Mouse (Mus musculus) midbrain, postnatal 0 days (tissue): ENCODE data around the gene Trim6. TPM values are rescaled to one million over a fixed set of nuclear protein-coding genes. Genes with fewer than 3 reads are reported as not detected.

Experiments used
- polyA plus RNA-seq: library from polyadenylated mRNA; unstranded; fragments of >200 nt; fragmentation: Nextera tagmentation; extraction: Ambion mirVana; gene quantifications from 2 replicates; pipeline ENCODE4 v1.2.1, GENCODE M21; 2015
- total RNA-seq: library from RNA; depleted of rRNA; stranded (reverse); fragments of >200 nt; gene quantifications from 2 replicates; pipeline ENCODE4 v1.2.3, GENCODE M21; 2014; rRNA removed

Gene Trim6
- total and polyA plus RNA-seq, 2 experiments from 2014 or later = 0.11 to 0.49 TPM

Other genes starting within 250 kb of the Trim6 start
- not detected in 2 replicates for gene Olfr635, start 247.6 kb upstream of the Trim6 start, total RNA-seq
- gene Olfr635, start 247.6 kb upstream of the Trim6 start, polyA plus RNA-seq = 0.01 TPM in 1 of 2 replicates, not detected in the other
- not detected in 2 replicates for gene Olfr638, start 220.0 kb upstream of the Trim6 start, total RNA-seq
- not detected in 2 replicates for gene Olfr638, start 220.0 kb upstream of the Trim6 start, polyA plus RNA-seq
- 0.14 TPM in 1 of 2 replicates, not detected in the other for gene Olfr639, start 201.5 kb upstream of the Trim6 start, total RNA-seq
- not detected in 2 replicates for gene Olfr639, start 201.5 kb upstream of the Trim6 start, polyA plus RNA-seq
- gene Olfr640, start 193.2 kb upstream of the Trim6 start, total RNA-seq = 0.11 TPM in 1 of 2 replicates, not detected in the other
- 0.06 TPM in 1 of 2 replicates, not detected in the other for gene Olfr640, start 193.2 kb upstream of the Trim6 start, polyA plus RNA-seq
- not detected in 2 replicates for gene Olfr641, start 183.3 kb upstream of the Trim6 start, total RNA-seq
- not detected in 2 replicates for gene Olfr641, start 183.3 kb upstream of the Trim6 start, polyA plus RNA-seq
- not detected in 2 replicates for gene Olfr642, start 166.1 kb upstream of the Trim6 start, total RNA-seq
- not detected in 2 replicates for gene Olfr642, start 166.1 kb upstream of the Trim6 start, polyA plus RNA-seq
- not detected in 2 replicates for gene 4930516K23Rik, start 157.3 kb upstream of the Trim6 start, total RNA-seq
- not detected in 2 replicates for gene 4930516K23Rik, start 157.3 kb upstream of the Trim6 start, polyA plus RNA-seq
- not detected in 2 replicates for gene Olfr644, start 146.9 kb upstream of the Trim6 start, total RNA-seq
- gene Olfr644, start 146.9 kb upstream of the Trim6 start, polyA plus RNA-seq = not detected in 2 replicates
- not detected in 2 replicates for gene Olfr645, start 133.3 kb upstream of the Trim6 start, total RNA-seq
- not detected in 2 replicates for gene Olfr645, start 133.3 kb upstream of the Trim6 start, polyA plus RNA-seq
- gene Olfr646, start 113.9 kb upstream of the Trim6 start, total RNA-seq = not detected in 2 replicates
- not detected in 2 replicates for gene Olfr646, start 113.9 kb upstream of the Trim6 start, polyA plus RNA-seq
- gene Ubqln5, start 89.0 kb upstream of the Trim6 start, total RNA-seq = not detected in 2 replicates
- gene Ubqln5, start 89.0 kb upstream of the Trim6 start, polyA plus RNA-seq = not detected in 2 replicates
- not detected in 2 replicates for gene Olfr643, start 81.4 kb upstream of the Trim6 start, total RNA-seq
- not detected in 2 replicates for gene Olfr643, start 81.4 kb upstream of the Trim6 start, polyA plus RNA-seq
- gene Ubqln3, start 75.5 kb upstream of the Trim6 start, total RNA-seq = not detected in 2 replicates
- gene Ubqln3, start 75.5 kb upstream of the Trim6 start, polyA plus RNA-seq = not detected in 2 replicates
- gene Ubqlnl, start 68.2 kb upstream of the Trim6 start, total RNA-seq = not detected in 2 replicates
- not detected in 2 replicates for gene Ubqlnl, start 68.2 kb upstream of the Trim6 start, polyA plus RNA-seq
- not detected in 2 replicates for gene Olfm5, start 54.0 kb upstream of the Trim6 start, total RNA-seq
- gene Olfm5, start 54.0 kb upstream of the Trim6 start, polyA plus RNA-seq = not detected in 2 replicates
- gene Olfr648, start 35.4 kb upstream of the Trim6 start, total RNA-seq = not detected in 2 replicates
- 0.39 and 0.42 TPM in 2 replicates for gene Olfr648, start 35.4 kb upstream of the Trim6 start, polyA plus RNA-seq
- not detected in 2 replicates for gene Olfr649, start 22.8 kb upstream of the Trim6 start, total RNA-seq
- gene Olfr649, start 22.8 kb upstream of the Trim6 start, polyA plus RNA-seq = not detected in 2 replicates
- 1.9 and 2.4 TPM in 2 replicates for gene Trim34a, start 25.7 kb downstream of the Trim6 start, total RNA-seq
- 0.78 and 0.86 TPM in 2 replicates for gene Trim34a, start 25.7 kb downstream of the Trim6 start, polyA plus RNA-seq
- gene Trim5, start 69.3 kb downstream of the Trim6 start, total RNA-seq = 0.05 TPM in 1 of 2 replicates, not detected in the other
- 0.17 and 0.20 TPM in 2 replicates for gene Trim5, start 69.3 kb downstream of the Trim6 start, polyA plus RNA-seq
- 0.71 and 5.0 TPM in 2 replicates for gene Trim12a, start 96.7 kb downstream of the Trim6 start, total RNA-seq
- gene Trim12a, start 96.7 kb downstream of the Trim6 start, polyA plus RNA-seq = 1.3 and 2.2 TPM in 2 replicates
- gene Trim34b, start 110.7 kb downstream of the Trim6 start, total RNA-seq = 0.19 TPM in 1 of 2 replicates, not detected in the other
- not detected in 2 replicates for gene Trim34b, start 110.7 kb downstream of the Trim6 start, polyA plus RNA-seq
- gene Trim12c, start 134.6 kb downstream of the Trim6 start, total RNA-seq = 3.5 and 3.6 TPM in 2 replicates
- 0.57 and 0.58 TPM in 2 replicates for gene Trim12c, start 134.6 kb downstream of the Trim6 start, polyA plus RNA-seq
- gene Trim30b, start 151.1 kb downstream of the Trim6 start, total RNA-seq = not detected in 2 replicates
- 0.11 TPM in 1 of 2 replicates, not detected in the other for gene Trim30b, start 151.1 kb downstream of the Trim6 start, polyA plus RNA-seq
- 0.88 TPM in 1 of 2 replicates, not detected in the other for gene Trim30c, start 182.0 kb downstream of the Trim6 start, total RNA-seq
- 0.16 TPM in 1 of 2 replicates, not detected in the other for gene Trim30c, start 182.0 kb downstream of the Trim6 start, polyA plus RNA-seq
- gene Trim30a, start 246.4 kb downstream of the Trim6 start, total RNA-seq = 1.5 and 1.7 TPM in 2 replicates
- 0.73 and 0.94 TPM in 2 replicates for gene Trim30a, start 246.4 kb downstream of the Trim6 start, polyA plus RNA-seq